Mouse (Mus musculus) MEL (cell line): Measurements from ENCODE around the gene Ttc25. TPM values are rescaled to one million over a fixed set of nuclear protein-coding genes. Genes with fewer than 3 reads are reported as not detected.

Source experiments
- DNase-seq: peaks from one replicate; pipeline ENCODE4 v3.0.0; 2011; ENCODE audit warnings: low read depth, low spot score
- H3K27ac ChIP-seq: 2 replicates; pipeline ENCODE4 v1.5.1; 2012; ENCODE audit warnings: low read depth, mild to moderate bottlenecking, control low read depth, low read length, moderate library complexity; ENCODE audit not compliant: control insufficient read depth
- H3K27me3 ChIP-seq, 2 experiments: fragments of 150-350 bp in 1 of 2; sonication (generic) in 1 of 2; 2 replicates each; pipeline ENCODE4 v1.6.1; 2012; ENCODE audit warnings: low read length in 2 of 2, mild to moderate bottlenecking in 2 of 2, improper control_type of control experiment in 1 of 2, moderate library complexity in 1 of 2; ENCODE audit not compliant: insufficient read depth in 2 of 2, control insufficient read depth in 1 of 2
- H3K36me3 ChIP-seq, 2 experiments: 2 replicates each; pipeline ENCODE4 v1.6.1; 2012 to 2014; ENCODE audit warnings: low read length in 2 of 2, improper control_type of control experiment in 1 of 2, inconsistent platforms in 1 of 2, mild to moderate bottlenecking in 1 of 2; ENCODE audit not compliant: insufficient read depth in 2 of 2, control insufficient read depth in 1 of 2
- H3K4me1 ChIP-seq, 2 experiments: fragments of 150-350 bp in 1 of 2; sonication (generic) in 1 of 2; 2 replicates each; pipeline ENCODE4 v1.6.1; 2012; ENCODE audit warnings: low read length in 2 of 2, improper control_type of control experiment in 1 of 2, mild to moderate bottlenecking in 1 of 2; ENCODE audit not compliant: insufficient read depth in 2 of 2, control insufficient read depth in 1 of 2
- H3K4me3 ChIP-seq, 2 experiments: fragments of 150-350 bp in 1 of 2; sonication (generic) in 1 of 2; 2 replicates each; pipeline ENCODE4 v1.5.1; 2012; ENCODE audit warnings: low read depth in 2 of 2, low read length in 2 of 2, mild to moderate bottlenecking in 2 of 2, moderate library complexity in 2 of 2, control low read depth in 1 of 2, improper control_type of control experiment in 1 of 2; ENCODE audit not compliant: control insufficient read depth in 1 of 2, insufficient read depth in 1 of 2
- H3K79me2 ChIP-seq: 2 replicates; pipeline ENCODE4 v1.6.1; 2012; ENCODE audit warnings: mild to moderate bottlenecking, low read length, moderate library complexity; ENCODE audit not compliant: control insufficient read depth, poor library complexity, insufficient read depth
- H3K9ac ChIP-seq: 2 replicates; pipeline ENCODE4 v1.6.1; 2012; ENCODE audit warnings: low read depth, mild to moderate bottlenecking, control low read depth, low read length, moderate library complexity; ENCODE audit not compliant: control insufficient read depth, poor library complexity, severe bottlenecking
- H3K9me3 ChIP-seq: fragments of 150-350 bp; sonication (generic); replicated peaks from 2 replicates; pipeline ENCODE4 v1.6.1; 2012; ENCODE audit warnings: mild to moderate bottlenecking, low read length, improper control_type of control experiment, moderate library complexity; ENCODE audit not compliant: insufficient read depth
- BHLHE40 ChIP-seq: IDR thresholded peaks from 2 replicates; pipeline ENCODE4 v1.6.1; 2012; ENCODE audit warnings: low read depth, mild to moderate bottlenecking, inconsistent platforms, low read length, improper control_type of control experiment, borderline replicate concordance
- CHD1 ChIP-seq: IDR thresholded peaks from 2 replicates; pipeline ENCODE4 v1.6.1; 2012; ENCODE audit warnings: low read depth, mild to moderate bottlenecking, inconsistent platforms, low read length, improper control_type of control experiment
- CHD2 ChIP-seq: IDR thresholded peaks from 2 replicates; pipeline ENCODE4 v1.6.1; 2011; ENCODE audit warnings: low read length, improper control_type of control experiment
- CTCF ChIP-seq, 3 experiments: IDR thresholded peaks in 2 of 3; conservative IDR thresholded peaks in 1 of 3; 2 replicates each; pipeline ENCODE4 v1.5.1; 2011 to 2012; ENCODE audit warnings: low read length in 3 of 3, low read depth in 2 of 3, mild to moderate bottlenecking in 2 of 3, improper control_type of control experiment in 1 of 3, inconsistent platforms in 1 of 3, mixed read lengths in 1 of 3, moderate library complexity in 1 of 3; ENCODE audit not compliant: control insufficient read depth in 1 of 3, insufficient read depth in 1 of 3, poor library complexity in 1 of 3, severe bottlenecking in 1 of 3
- E2F4 ChIP-seq: IDR thresholded peaks from 2 replicates; pipeline ENCODE4 v1.6.1; 2011; ENCODE audit warnings: low read depth, low read length, improper control_type of control experiment, borderline replicate concordance
- ELF1 ChIP-seq: IDR thresholded peaks from 2 replicates; pipeline ENCODE4 v1.6.1; 2014; ENCODE audit warnings: low read depth, mild to moderate bottlenecking, inconsistent platforms, low read length, improper control_type of control experiment, moderate library complexity
- EP300 ChIP-seq, 2 experiments: IDR thresholded peaks; 2 replicates each; pipeline ENCODE4 v1.6.1; 2011; ENCODE audit warnings: improper control_type of control experiment in 2 of 2, low read length in 2 of 2, low read depth in 1 of 2, mild to moderate bottlenecking in 1 of 2
- GABPA ChIP-seq: IDR thresholded peaks from 2 replicates; pipeline ENCODE4 v1.6.1; 2012; ENCODE audit warnings: low read depth, mild to moderate bottlenecking, inconsistent platforms, low read length, improper control_type of control experiment, moderate library complexity
- KAT2A ChIP-seq: conservative IDR thresholded peaks from 2 replicates; pipeline ENCODE4 v1.6.1; 2012; ENCODE audit warnings: low read depth, low read length, improper control_type of control experiment, inconsistent platforms
- MAFK ChIP-seq: IDR thresholded peaks from 2 replicates; pipeline ENCODE4 v1.6.1; 2011; ENCODE audit warnings: low read depth, mild to moderate bottlenecking, low read length, improper control_type of control experiment, borderline replicate concordance
- MXI1 ChIP-seq: IDR thresholded peaks from 2 replicates; pipeline ENCODE4 v1.6.1; 2011; ENCODE audit warnings: mild to moderate bottlenecking, low read depth, low read length, improper control_type of control experiment
- MYC ChIP-seq: IDR thresholded peaks from 2 replicates; pipeline ENCODE4 v1.6.1; 2011; ENCODE audit warnings: low read depth, mild to moderate bottlenecking, low read length, improper control_type of control experiment, moderate library complexity
- NELFE ChIP-seq: IDR thresholded peaks from 2 replicates; pipeline ENCODE4 v1.6.1; 2011; ENCODE audit warnings: low read depth, low read length, improper control_type of control experiment
- POLR2A ChIP-seq, 2 experiments: IDR thresholded peaks; 2 replicates each; pipeline ENCODE4 v1.6.1; 2011 to 2012; ENCODE audit warnings: low read length in 2 of 2, mild to moderate bottlenecking in 2 of 2, control low read depth in 1 of 2, improper control_type of control experiment in 1 of 2, low read depth in 1 of 2, moderate library complexity in 1 of 2; ENCODE audit not compliant: control insufficient read depth in 1 of 2, insufficient read depth in 1 of 2, poor library complexity in 1 of 2
- RCOR1 ChIP-seq: IDR thresholded peaks from 2 replicates; pipeline ENCODE4 v1.6.1; 2012; ENCODE audit warnings: low read depth, mild to moderate bottlenecking, inconsistent platforms, low read length, improper control_type of control experiment
- SIN3A ChIP-seq: IDR thresholded peaks from 2 replicates; pipeline ENCODE4 v1.6.1; 2012; ENCODE audit warnings: low read length, improper control_type of control experiment, inconsistent platforms
- TAL1 ChIP-seq: IDR thresholded peaks from 2 replicates; pipeline ENCODE4 v1.6.1; 2012; ENCODE audit warnings: mild to moderate bottlenecking, inconsistent platforms, low read length, moderate library complexity, mixed read lengths
- TBP ChIP-seq: IDR thresholded peaks from 2 replicates; pipeline ENCODE4 v1.8.0; 2011; ENCODE audit warnings: low read depth, low read length, improper control_type of control experiment
- UBTF ChIP-seq: IDR thresholded peaks from 2 replicates; pipeline ENCODE4 v1.6.1; 2012; ENCODE audit warnings: low read depth, mild to moderate bottlenecking, inconsistent platforms, low read length, improper control_type of control experiment, moderate library complexity, borderline replicate concordance; ENCODE audit not compliant: insufficient read depth
- USF1 ChIP-seq: IDR thresholded peaks from 2 replicates; pipeline ENCODE4 v1.6.1; 2014; ENCODE audit warnings: low read depth, mild to moderate bottlenecking, inconsistent platforms, low read length, improper control_type of control experiment, moderate library complexity
- ZC3H11A ChIP-seq: IDR thresholded peaks from 2 replicates; pipeline ENCODE4 v1.6.1; 2012; ENCODE audit warnings: low read depth, mild to moderate bottlenecking, inconsistent platforms, low read length, improper control_type of control experiment
- ZMIZ1 ChIP-seq: IDR thresholded peaks from 2 replicates; pipeline ENCODE4 v1.6.1; 2012; ENCODE audit warnings: low read depth, mild to moderate bottlenecking, inconsistent platforms, low read length, improper control_type of control experiment, moderate library complexity
- polyA plus RNA-seq, 2 experiments: library from polyadenylated mRNA; stranded (reverse) in 1 of 2; unstranded in 1 of 2; fragments of >175 nt in 1 of 2; fragments of >200 nt in 1 of 2; gene quantifications; 2 replicates each; pipeline versions ENCODE4 v1.2.1 to v1.2.4; 2012; ENCODE audit warnings: low replicate concordance in 2 of 2, low read depth in 1 of 2; ENCODE audit not compliant: insufficient read length in 2 of 2, insufficient read depth in 1 of 2, missing spikeins in 1 of 2
- total RNA-seq: library from RNA; depleted of rRNA; stranded (reverse); fragments of 300-350 nt; gene quantifications from 2 replicates; pipeline ENCODE4 v1.2.3, GENCODE M21; 2012

Gene Ttc25
- total and polyA plus RNA-seq, 3 experiments, result 0.46 to 0.92 TPM; not detected in 1

DNA sequence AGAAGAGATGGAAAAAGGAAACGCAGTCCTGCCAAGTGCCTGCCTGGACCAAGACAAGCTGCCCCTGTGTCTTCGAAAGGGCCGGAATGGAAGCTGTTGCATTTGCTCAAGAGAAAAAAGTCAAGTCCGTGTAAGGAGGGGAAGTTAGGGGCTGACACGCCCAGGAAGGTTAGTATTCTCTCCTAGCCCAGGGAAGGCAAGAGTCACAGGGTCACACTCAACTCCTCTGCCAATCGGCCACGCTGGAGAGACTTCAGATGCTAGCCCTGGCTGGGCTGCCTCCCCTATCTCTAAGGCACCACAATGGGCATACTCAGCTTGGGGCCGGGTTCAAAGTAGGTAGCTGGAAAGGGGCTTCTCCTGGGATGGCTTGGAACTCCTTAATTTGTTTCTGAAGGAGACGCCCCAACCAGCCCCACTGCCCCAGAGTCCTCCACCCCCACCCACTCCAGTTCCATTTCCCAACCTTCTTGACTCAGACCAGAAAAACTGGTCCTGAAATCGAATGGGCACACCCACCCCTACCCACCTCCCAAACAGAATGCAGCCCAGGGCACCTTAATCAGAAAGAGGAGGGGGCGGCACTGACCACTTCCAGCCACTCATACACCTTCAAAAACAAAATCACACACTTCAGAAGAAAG lies 20.3 kb upstream of the Ttc25 start:
- H3K4me1 ChIP-seq, result peaks cover 0 to 22% of the 10 kb centered on the region in 2 experiments; a peak in 3 of 4 replicates
- peak; percentile 36 for DNase-seq
- 0 out of 2 replicates have a peak overlapping the region, but pooled peaks have one; percentile 5 for H3K9ac ChIP-seq
- no peaks in the 10 kb centered on the region for H3K27me3 ChIP-seq
- TF ChIP-seq POLR2A (IDR thresholded peaks at IDR 0.05; ENCODE audit: control insufficient read depth in 1 of 2, insufficient read depth in 1 of 2, low read depth in 1 of 2, low read length in 2 of 2, poor library complexity in 1 of 2), result 0 out of 4 replicates have a peak, but pooled peaks of 1 of the 2 experiments have one; percentile 5
- no peak for TF ChIP-seq CTCF (IDR thresholded peaks at IDR 0.05 in 2 of 3, conservative IDR thresholded peaks at IDR 0.05 in 1 of 3; ENCODE audit: control insufficient read depth in 1 of 3, insufficient read depth in 1 of 3, low read depth in 2 of 3, low read length in 3 of 3, poor library complexity in 1 of 3, severe bottlenecking in 1 of 3)
- H3K27ac ChIP-seq, result no peak overlapping the region
- no peak overlapping the region for H3K4me3 ChIP-seq
- peaks cover 23 to 27% of the 10 kb centered on the region in 2 experiments for H3K36me3 ChIP-seq
- peaks cover 30% of the 10 kb centered on the region for H3K79me2 ChIP-seq
- H3K9me3 ChIP-seq, result no peaks in the 10 kb centered on the region

DNA sequence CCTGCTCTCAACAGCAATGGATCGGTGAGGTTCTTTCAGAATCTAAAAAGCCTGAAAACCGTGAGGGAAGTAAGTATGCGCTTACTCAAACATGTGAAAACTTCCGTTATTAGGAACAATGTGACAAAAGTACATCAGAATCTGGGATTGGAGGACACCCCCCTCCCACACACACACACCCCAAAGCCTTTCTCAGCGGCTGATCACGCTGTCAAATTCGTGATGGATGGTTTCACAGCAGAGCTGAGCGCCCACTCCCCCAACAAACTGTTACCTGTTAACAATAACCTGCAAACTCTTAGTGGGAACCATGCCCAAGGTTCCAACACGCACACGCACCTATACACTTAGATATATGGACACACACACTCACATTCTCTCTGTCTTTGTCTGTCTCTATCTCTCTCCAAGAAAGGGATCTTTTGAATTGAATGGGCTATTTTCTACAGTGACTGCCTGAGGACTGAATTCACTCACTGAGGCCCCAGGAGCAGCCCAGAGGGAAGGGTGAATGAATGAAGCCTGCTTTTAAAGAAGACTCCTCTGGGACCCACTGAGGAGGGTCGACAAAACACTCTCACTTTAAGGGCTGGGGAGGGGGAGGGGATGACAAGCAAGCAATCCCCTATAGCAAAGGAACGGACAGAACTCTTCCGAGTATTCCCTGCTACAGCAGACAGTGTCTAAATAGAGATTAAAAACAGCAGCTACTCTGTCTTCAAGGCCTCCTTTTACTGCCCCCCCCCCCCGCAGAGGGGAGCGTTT lies 19.2 kb upstream of the Ttc25 start:
- peaks cover 23 to 24% of the 10 kb centered on the region in 2 experiments for H3K36me3 ChIP-seq
- H3K9me3 ChIP-seq, result no peaks in the 10 kb centered on the region
- peaks cover 0 to 22% of the 10 kb centered on the region in 2 experiments; a peak in 3 of 4 replicates for H3K4me1 ChIP-seq
- TF ChIP-seq TBP, result no peak
- TF ChIP-seq EP300 (IDR thresholded peaks at IDR 0.05; ENCODE audit: low read depth in 1 of 2, low read length in 2 of 2), result 0 out of 4 replicates have a peak, but pooled peaks of 1 of the 2 experiments have one; percentile 21
- no peak for DNase-seq
- H3K9ac ChIP-seq, result peak overlapping the region; percentile 89
- H3K79me2 ChIP-seq, result peaks cover 30% of the 10 kb centered on the region
- H3K27ac ChIP-seq, result no peak overlapping the region
- peak overlapping the region; percentile 86 to 93 for H3K4me3 ChIP-seq
- H3K27me3 ChIP-seq, result no peaks in the 10 kb centered on the region

DNA sequence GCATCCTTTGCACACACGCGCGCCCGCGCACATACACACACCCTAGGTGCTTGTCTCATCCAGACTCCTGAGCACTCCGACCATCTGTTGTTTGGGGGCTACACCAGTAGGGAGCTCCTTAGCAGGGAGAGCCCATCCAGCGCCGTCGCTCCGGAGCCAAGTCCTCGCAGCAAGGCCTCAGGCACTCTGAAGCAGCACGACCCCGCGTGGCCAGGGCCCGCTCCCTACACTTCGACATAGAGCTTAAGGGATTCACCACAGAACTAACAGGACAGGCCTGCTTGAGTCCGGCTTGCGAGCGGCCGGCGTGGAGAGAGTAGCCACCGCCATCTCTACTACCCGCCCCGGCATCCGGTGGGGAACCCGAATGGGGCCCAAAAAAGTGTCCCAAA lies 18.3 kb upstream of the Ttc25 start:
- peak; percentile 79 for DNase-seq
- TF ChIP-seq TAL1 (no peak), E2F4 (no peak), UBTF (no peak), MYC (no peak), NELFE (no peak), SIN3A (no peak), ELF1 (no peak), EP300 (IDR thresholded peaks at IDR 0.05; ENCODE audit: low read depth in 1 of 2, low read length in 2 of 2) (no peak), MXI1 (no peak; the same call in 1 of the 2 replicates), MAFK (no peak), CHD2 (no peak), ZC3H11A (no peak), POLR2A (IDR thresholded peaks at IDR 0.05; ENCODE audit: control insufficient read depth in 1 of 2, insufficient read depth in 1 of 2, low read depth in 1 of 2, low read length in 2 of 2, poor library complexity in 1 of 2) (no peak), CTCF (IDR thresholded peaks at IDR 0.05 in 2 of 3, conservative IDR thresholded peaks at IDR 0.05 in 1 of 3; ENCODE audit: control insufficient read depth in 1 of 3, insufficient read depth in 1 of 3, low read depth in 2 of 3, low read length in 3 of 3, poor library complexity in 1 of 3, severe bottlenecking in 1 of 3) (peak in 2 of 3 experiments; percentile 28 to 39; a peak in 4 of 6 replicates), ZMIZ1 (no peak), BHLHE40 (no peak), CHD1 (no peak), USF1 (no peak), GABPA (no peak), RCOR1 (no peak), KAT2A (no peak)

More for the DNA sequence above, 18.3 kb upstream of the Ttc25 start:
- peak overlapping the region; percentile 89 for H3K9ac ChIP-seq
- peak overlapping the region; percentile 86 to 93 for H3K4me3 ChIP-seq
- peaks cover 30% of the 10 kb centered on the region for H3K79me2 ChIP-seq
- H3K9me3 ChIP-seq, result no peaks in the 10 kb centered on the region
- peaks cover 0 to 22% of the 10 kb centered on the region in 2 experiments; a peak in 3 of 4 replicates for H3K4me1 ChIP-seq
- peak overlapping the region; percentile 71 for H3K27ac ChIP-seq
- peaks cover 17 to 23% of the 10 kb centered on the region in 2 experiments for H3K36me3 ChIP-seq
- H3K27me3 ChIP-seq, result no peaks in the 10 kb centered on the region
